Mouse (Mus musculus) left cerebral cortex, postnatal 4 days (tissue): ENCODE results near the gene Epha7. TPM values are rescaled to one million over a fixed set of nuclear protein-coding genes. Genes with fewer than 3 reads are reported as not detected.
A peak's percentile ranks its signal among the peaks of the same experiment; 100 is the strongest.

Source experiments
- DNase-seq: peaks from one replicate; pipeline ENCODE4 v3.0.0-alpha.2; 2022
- intact Hi-C: fragments of 180-260 bp; cut with DNase I; formaldehyde crosslinking; loops from one replicate; pipeline ENCODE4 v1.15.1; 2025
- total RNA-seq, 2 experiments: library from RNA; stranded (reverse); gene quantifications; 2 replicates each; pipeline ENCODE4 v1.2.3; 2021

Gene Epha7
- total RNA-seq = 100 to 1,000 TPM; 105 to 110 TPM

DNA sequence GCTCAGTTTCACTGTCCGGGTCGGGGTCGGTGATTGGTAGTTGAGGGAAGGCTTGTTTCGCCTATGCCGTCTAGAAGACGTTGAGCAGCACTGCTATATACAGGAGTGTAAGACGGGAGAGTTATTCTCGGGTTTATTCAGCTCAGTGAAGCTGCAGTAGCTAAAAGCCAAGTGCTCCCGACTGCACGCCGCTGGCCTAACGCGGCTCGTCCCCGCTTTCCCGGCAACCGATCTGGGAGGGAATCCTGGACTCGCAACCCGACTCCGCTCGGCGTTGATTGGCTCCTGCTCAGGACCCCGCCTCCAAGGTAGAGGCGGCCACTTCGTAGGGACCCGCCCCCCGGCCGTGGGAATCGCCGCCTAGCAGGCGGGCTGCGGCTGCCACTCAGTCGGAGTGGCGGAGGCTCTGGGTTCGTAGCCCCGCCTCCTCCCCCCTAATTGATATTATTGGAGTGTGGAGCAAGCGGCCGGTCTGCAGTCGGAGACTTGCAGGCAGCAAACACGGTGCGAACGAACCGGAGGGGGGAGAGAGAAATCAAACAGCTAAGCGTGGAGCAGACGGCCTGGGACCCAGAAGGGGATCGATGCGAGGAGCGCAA, at the start of gene Epha7:
Epha7 (plus strand) TSS at position 441 of the 599 bp plus-strand sequence.
- intact Hi-C loops = loop anchor here (5.0 to 10.0 kb wide), 3 partner anchors 122 to 1880 kb away; no protein-coding TSS in a partner anchor
- DNase-seq = peak; percentile 98

- no peak for DNase-seq
- intact Hi-C loops = no loop called here
Observed at GRCm38 (mm10) chr4:28783961-28784360, 29.0 kb upstream of the Epha7 start.

- DNase-seq = peak; percentile 43
- intact Hi-C loops = no loop called here
Observed at GRCm38 (mm10) chr4:28808800-28809199, 4.1 kb upstream of the Epha7 start.

GRCm38 (mm10) chr4:28809703-28810102, 3.2 kb upstream of the Epha7 start:
- intact Hi-C loops = loop anchor here (5.0 to 10.0 kb wide), 3 partner anchors 125 to 1877 kb away; no protein-coding TSS in a partner anchor
- DNase-seq = no peak

GRCm38 (mm10) chr4:28813551-28814475, 882 bp downstream of the Epha7 start:
- peak; percentile 65 for DNase-seq
- intact Hi-C loops = loop anchor here (5.0 to 10.0 kb wide), 3 partner anchors 121 to 1882 kb away; no protein-coding TSS in a partner anchor

DNA sequence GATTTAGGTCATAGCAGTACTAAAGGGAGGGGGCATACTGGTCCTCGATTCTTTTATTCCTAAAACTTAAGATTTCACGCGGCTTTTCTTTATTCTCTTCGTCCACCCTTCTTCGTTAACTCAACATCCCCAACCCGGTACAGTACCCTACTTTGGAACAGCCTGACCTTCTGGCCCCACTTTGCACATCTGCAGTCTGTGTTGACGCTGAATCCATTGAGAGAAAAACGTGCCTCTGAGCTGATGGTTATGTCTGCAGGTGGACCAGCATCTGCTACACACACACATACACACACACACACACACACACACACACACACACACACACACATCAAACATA, 1.5 kb downstream of the Epha7 start:
- no peak for DNase-seq
- intact Hi-C loops = loop anchor here (5.0 to 10.0 kb wide), 3 partner anchors 120 to 1882 kb away; no protein-coding TSS in a partner anchor

GRCm38 (mm10) chr4:28814816-28815620, 2.1 kb downstream of the Epha7 start:
- intact Hi-C loops = loop anchor here (5.0 to 10.0 kb wide), 3 partner anchors 120 to 1883 kb away; no protein-coding TSS in a partner anchor
- peak; percentile 81 for DNase-seq

GRCm38 (mm10) chr4:28815621-28815920, 2.6 kb downstream of the Epha7 start:
- no peak for DNase-seq
- intact Hi-C loops = loop anchor here (10.0 kb wide), 1 partner anchor 119 kb away; no protein-coding TSS in a partner anchor

- no peak for DNase-seq
- intact Hi-C loops = no loop called here
Observed at GRCm38 (mm10) chr4:28823616-28824015, 10.7 kb downstream of the Epha7 start.

GRCm38 (mm10) chr4:28824616-28825015, 11.7 kb downstream of the Epha7 start:
- peak; percentile 84 for DNase-seq
- intact Hi-C loops = no loop called here

DNA sequence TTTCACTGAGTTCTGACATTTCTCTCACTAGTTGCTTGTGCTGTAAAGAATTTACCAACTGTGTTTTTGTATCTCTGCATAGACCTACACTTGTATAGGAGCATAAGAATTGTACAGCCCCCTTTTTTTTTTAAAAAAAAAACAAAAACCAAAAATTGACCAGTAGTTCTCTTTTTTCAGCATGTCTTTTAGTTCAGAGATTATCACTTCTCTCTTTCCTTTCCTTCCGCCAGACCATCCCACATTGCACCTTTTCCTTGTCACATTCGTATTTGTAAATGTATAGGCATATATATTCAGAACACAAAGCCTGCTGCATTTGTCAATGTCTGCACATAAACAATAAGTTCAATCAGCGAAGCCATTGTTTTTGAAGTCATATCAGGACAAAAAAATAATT, 24.7 kb downstream of the Epha7 start:
- intact Hi-C loops = no loop called here
- no peak for DNase-seq

GRCm38 (mm10) chr4:28846311-28846710, 33.4 kb downstream of the Epha7 start:
- intact Hi-C loops = no loop called here
- DNase-seq = no peak

DNA sequence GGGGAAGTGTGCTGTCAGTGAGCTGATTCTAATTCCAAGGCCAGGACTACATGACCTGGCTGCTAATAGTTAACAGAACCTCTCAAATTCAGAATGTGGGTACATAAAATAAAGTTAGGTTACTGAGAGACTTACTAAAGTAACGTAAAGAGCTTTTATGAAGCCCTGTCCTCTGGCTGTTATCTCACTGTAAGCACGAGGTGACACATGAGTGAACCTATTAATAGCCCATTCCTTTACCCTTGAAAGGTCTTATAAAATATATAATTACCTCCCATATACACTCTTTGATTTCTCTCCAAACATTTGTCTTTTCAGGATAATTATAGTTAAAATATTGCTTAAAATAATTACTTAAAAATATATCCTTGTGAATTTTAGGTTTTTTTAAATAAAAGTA, 37.5 kb downstream of the Epha7 start:
- DNase-seq = no peak
- intact Hi-C loops = no loop called here

DNA sequence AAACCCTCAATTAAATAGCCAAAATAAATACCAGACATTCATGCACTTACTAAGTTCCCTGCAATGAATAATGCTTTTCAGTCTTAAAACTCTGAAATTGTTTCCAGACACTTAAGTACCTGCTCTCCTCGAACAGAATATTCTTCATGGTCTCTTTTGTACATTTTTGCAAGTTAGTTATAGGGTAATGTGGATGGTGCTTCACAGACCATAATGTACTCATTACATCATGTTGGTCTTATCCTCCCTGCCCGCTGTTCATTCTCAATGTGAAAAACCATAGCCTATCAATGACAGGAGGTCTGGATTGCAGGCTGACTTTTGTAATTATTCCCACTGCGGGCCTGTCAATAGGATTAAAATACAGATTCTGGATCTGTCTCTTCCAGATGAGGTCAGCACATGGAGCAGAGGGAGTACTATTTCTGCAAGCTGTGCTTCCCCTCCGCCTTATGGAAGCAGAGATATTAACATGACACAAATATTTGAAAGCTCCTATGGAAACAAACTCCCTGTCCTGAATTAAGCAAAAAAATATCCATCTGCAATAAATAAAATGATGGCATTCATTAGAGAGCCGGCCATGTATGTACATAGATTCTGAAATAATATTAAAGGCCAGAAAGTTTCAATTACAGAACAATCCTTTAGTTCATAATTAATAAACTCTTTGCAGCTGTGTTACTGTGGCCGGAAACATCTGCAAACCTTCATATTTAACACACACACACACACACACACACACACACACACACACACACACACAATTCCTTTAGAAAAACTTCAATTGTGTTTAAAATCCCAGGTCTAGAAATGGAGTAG, 50.1 kb downstream of the Epha7 start:
- no peak for DNase-seq
- intact Hi-C loops = no loop called here

DNA sequence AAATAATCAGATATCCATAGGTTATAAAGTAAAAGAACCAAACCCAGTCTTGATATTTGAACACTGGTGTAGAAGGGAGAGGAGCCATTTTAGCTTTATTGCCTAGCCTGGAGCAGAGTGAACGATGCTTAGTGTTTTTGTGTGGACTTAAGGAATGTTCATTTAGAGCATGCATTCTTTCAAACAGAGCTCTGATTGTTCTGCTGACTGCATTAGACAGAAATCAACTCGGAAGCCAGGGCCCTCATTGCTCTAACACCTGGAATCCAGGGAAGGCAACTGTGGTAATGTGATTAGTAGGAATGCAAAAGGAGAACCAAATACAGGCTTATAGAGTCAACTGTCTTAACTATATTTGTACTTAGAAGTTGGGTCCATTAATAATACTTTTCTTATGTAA, 53.5 kb downstream of the Epha7 start:
- no peak for DNase-seq
- intact Hi-C loops = no loop called here

DNA sequence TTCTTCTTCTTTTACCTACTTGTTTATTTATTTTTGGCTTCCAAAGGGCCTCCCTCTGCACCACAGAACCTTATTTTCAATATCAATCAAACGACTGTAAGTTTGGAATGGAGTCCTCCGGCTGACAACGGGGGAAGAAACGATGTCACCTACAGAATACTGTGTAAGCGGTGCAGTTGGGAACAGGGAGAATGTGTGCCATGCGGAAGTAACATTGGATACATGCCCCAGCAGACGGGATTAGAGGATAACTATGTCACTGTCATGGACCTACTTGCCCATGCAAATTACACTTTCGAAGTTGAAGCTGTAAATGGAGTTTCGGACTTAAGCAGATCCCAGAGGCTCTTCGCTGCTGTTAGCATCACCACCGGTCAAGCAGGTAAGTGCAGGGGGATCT, 58.7 kb downstream of the Epha7 start:
- intact Hi-C loops = no loop called here
- no peak for DNase-seq

GRCm38 (mm10) chr4:28881271-28882044, 68.5 kb downstream of the Epha7 start:
- DNase-seq = no peak

GRCm38 (mm10) chr4:28889630-28890029, 76.7 kb downstream of the Epha7 start:
- intact Hi-C loops = no loop called here
- DNase-seq = no peak

More at GRCm38 (mm10) chr4:28881271-28882044, 68.5 kb downstream of the Epha7 start:
- intact Hi-C loops = no loop called here

GRCm38 (mm10) chr4:28890102-28890501, 77.2 kb downstream of the Epha7 start:
- intact Hi-C loops = no loop called here
- no peak for DNase-seq
